Mouse (Mus musculus): ENCODE results near the gene Desi1. TPM values are rescaled to one million over a fixed set of nuclear protein-coding genes. Genes with fewer than 3 reads are reported as not detected.
A peak's percentile ranks its signal among the peaks of the same experiment; 100 is the strongest.

Desi1 gene
- polyA plus RNA-seq, 2 experiments from 2014 or later: 7.8 to 10.2 TPM

DNA sequence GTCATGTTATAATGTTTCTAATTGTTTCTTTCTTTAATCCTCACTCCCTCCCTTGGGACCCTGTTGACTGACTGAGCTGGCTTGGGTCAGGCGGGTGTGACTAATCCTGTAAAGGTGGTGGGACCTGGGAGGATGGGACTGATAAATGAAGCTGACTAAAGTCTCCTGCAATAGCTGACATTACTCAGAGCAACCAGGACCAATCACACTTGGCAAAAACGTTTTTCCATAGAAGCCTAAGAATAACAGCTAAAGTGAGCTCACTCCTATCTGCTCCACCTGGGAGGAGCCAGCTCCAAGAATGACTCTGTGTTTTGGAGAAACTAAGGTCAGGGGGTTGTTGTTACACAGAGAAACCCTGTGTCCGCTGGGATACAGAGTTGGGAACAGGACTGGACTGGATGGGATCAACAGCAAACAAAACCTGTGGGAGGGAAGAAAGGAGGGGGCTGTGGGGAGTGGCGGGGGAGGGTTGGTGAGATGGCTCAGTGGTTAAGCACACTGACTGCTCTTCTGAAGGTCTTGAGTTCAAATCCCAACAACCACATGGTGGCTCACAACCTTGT, 68.6 kb downstream of the Desi1 start:
- no peak for ATAC-seq

DNA sequence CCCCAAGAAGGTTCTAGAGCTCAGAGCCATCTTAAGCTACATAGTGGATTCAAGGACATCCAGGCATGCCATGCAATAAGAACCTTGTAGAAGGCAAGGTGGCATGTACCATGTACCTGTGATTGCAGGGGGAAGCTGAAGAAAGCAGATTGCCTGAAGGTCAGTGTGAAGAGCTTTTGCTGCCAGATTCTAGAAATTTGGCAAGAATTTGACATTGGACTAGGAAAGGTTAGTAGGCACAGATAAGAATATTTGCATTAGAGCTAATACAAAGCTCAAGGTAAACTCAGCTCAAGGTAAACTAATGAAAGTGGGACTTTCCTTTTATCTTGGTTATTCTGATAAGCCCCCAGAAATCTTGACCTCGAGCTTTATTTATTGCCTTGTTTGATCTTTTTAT, 69.4 kb downstream of the Desi1 start:
- ATAC-seq: no peak

DNA sequence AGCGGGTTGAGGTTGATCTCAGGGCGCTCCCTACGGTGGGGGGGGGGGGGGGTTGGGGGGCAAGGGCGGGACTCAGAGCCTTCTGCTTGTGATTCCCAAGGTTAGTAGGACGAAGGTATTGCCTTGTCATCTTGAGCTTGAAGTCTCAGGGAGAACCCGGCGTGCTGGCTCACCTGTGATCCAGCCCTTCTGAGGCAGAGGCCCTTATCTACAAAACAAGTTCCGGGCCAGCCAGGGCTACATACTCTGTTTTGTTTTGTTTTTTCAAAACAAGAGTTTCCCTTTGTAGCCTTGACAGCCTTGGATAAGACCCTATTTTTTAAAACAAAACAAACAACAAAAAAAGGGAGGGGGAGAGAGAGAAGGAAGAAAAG, 72.6 kb downstream of the Desi1 start:
- ATAC-seq: no peak

DNA sequence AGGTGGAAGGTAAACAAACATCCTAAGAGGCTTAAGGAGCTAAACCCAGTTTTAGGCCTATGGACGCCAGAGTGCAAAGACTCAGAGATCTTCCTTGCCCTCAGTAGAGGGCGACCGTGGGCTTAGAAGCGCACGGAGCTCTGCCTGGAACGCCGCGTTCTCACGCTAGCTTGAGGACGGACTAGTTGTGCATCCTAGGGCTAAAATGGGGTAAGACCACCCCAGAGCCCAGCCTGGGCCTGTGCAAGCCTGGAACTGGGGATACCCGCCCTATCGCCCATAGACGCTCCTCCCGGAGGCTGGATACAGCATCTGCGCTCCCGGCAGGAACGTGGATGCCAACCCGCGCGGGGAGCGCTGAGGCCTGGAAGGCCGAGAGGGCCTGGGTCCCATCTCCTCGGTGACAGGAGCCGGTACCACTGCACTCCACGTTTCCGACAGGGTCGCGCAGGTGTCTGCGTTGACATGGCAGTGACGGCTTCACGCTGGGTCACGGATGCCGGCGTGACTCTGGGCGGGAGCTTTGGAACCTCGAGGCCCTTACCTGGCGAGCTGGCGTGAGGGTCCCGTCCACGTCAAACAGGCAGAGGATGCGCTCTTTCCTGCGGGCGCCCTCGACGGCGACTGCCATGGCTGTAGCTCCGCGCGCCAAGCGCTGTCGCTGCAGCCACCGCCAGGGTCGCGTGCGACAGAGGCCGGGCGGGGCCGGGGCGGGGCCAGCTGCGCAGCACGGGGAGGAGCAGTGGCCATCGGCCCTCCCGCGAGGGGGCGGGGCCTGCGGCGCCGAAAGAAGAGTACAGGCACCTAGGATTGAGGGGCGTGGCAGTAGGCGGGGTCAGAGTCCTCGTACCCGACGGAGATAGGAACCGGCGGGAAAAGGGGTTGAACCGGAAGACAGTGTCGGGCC, 73.2 kb downstream of the Desi1 start, which contains the start of gene Pmm1:
Gene Pmm1 (minus strand): TSS at position 760 of the 907 bp plus-strand sequence.
- peak; percentile 95 for ATAC-seq

DNA sequence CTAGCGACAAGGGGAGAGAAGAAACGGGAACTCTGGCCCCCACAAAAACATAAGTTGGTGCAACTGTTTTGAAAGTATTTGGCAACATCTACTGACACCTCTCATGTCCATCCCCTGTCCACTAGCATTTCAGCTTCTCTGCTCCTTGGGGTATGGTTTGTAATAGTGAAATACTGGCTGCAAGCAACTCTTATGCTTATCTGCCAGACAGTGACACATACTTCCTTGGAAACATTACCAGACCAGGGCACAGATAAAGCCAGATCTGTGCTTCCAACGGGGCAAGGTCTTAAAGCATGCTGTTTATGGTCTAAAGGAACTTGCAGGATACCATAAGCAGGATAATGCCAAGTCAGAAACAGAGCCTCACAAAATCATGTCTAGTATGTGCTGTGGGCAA, 74.8 kb downstream of the Desi1 start:
- ATAC-seq: no peak

DNA sequence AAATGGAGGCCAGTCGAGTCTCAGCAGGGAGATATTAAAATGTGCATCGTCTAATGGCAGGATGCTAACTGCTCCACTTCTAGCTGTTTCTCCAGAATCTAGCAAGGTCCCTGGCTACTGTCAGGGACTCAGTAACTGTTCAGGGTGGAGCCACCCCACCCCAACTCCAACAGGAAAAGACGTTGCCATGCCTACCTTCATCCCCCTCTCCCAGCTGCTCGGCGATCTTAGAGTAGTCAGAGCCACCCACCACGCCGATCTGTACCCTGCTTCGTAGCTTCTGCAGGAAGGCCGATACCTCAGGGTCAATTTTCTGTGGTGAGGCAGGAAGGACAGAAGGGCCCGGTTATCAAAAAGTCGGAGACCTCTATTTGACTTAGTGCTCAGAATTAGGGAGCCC, 76.1 kb downstream of the Desi1 start:
- no peak for ATAC-seq

DNA sequence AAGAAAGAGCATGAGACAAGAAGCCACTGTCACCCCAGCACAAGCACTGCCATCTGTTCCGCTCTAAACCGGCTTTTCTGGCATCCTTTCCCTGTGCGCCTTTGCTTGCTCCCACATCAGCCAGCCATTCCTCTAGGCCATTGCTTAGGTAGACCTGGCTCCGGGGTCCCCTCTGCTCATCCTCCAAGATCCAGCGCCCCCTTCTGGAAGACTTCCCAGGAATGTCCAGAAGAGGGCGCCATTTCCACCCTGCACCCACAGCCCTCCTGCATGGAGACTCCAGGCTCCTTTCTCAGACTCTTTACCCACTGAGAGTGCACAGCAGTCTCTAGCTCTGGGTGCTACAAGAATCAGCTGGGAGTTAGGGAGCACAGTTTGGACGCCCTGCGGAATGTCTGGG, 77.2 kb downstream of the Desi1 start:
- ATAC-seq: no peak

DNA sequence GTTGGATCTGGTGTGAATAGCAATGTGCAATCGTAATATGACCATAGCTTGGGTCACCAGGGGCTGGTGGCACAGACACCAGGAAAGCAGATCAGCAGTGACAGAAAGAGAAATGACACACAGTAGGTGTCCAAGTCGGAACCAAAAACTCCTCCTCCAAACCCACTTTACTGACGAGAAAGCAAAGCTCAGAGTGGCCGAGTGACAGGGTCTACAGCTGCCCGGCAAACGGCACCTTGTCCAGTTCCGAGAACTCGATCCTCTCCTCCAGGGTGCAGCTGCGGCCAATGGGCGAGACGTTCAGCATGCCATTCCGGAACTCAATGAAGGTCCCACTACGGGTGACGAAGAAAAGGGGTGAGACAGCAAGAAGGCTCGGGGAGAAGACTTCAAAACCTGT, 78.2 kb downstream of the Desi1 start:
- no peak for ATAC-seq

DNA sequence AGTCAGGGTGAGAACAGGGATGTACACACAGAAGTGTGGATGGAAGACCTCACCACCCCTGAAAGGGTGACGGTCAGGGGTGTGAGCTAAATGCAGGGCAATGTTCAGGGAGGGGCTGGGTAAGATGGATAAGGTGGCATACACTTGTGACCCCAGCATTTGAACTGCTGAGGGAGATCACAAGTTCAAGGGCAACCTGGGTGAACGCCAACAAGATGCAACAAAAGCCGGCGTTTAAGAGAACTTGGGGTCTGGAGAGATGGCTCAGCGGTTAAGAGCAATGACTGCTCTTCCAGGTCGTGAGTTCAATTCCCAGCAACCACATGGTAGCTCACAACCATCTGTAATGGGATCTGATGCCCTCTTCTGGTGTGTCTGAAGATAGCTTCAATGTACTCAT, 78.9 kb downstream of the Desi1 start:
- ATAC-seq: no peak

DNA sequence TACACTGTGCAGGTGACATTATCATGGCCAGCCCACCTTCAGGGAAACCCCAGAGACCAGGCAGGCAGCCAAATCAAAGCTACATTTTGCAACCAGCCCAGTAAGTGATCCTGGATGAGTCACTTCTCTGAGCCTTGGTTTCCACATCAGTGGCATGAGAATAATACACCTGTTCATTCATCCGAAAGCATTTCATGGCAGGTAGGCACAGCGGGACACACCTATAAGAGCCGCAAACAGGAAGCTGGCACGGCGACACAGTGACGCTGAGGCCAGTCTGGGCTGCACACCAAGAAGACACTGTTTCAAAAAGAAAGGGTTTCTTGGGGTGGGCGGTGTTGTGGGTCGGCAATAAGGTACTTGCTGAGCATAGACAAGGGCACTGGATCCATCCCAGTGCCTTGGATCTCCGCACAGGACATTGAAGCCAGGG, 79.5 kb downstream of the Desi1 start:
- ATAC-seq: no peak

DNA sequence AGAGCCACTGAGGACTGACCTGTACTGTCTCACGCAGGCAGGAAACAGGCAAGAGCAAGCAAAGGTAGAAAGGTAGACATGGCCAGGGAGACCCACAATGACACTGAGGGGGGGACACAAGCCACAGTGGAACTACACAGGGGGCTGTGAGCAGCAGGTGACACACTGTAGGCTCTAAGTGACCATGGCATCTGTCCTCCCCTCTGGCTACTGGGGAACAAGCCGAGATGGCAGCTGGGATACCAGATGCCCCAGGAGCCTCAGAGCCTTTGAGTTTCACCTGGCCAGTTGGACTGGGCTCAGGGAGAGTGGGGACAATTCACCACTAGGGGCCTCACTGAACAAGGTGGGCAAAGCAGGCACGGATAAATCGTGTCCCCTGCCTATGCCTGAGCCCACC, 81.4 kb downstream of the Desi1 start:
- ATAC-seq: no peak

DNA sequence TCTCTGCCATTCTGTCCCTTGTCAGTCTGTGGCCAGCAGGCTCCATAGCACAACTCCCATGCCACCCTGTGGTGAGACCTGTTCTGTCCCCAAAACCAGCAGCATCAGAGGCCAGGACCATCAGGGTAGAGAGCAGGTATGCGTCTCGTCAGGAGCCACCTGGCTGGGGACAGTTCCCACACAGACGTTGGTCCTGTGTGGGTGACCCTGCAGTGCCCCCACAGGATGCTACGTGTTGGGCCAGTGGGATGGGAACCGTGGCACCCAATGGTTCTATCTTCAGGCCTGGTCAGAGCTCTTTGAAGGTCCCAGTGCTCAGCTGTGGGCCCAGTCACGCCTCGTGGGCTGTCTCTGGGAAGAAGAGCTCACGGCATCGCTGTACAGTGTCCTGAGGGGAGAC, 82.5 kb downstream of the Desi1 start:
- ATAC-seq: no peak

DNA sequence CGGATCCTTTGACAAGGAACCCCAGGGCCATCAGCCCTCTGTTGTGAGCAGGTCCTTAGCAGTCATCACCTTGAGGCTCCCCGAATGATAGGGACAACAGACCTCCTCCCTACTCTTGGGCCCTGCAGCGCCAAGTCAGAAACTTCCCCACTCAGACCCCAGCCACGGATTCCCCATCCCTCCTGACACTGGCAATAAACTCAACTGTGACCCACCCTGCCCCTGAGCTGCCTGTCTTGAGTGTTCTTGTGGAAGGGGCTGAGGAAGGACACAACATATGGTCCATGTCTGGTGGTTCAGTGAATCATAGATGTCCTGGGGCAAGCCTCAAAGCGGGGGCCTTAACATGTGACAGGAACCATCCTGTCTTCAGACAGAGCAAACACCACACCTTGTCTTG, 82.9 kb downstream of the Desi1 start:
- no peak for ATAC-seq

DNA sequence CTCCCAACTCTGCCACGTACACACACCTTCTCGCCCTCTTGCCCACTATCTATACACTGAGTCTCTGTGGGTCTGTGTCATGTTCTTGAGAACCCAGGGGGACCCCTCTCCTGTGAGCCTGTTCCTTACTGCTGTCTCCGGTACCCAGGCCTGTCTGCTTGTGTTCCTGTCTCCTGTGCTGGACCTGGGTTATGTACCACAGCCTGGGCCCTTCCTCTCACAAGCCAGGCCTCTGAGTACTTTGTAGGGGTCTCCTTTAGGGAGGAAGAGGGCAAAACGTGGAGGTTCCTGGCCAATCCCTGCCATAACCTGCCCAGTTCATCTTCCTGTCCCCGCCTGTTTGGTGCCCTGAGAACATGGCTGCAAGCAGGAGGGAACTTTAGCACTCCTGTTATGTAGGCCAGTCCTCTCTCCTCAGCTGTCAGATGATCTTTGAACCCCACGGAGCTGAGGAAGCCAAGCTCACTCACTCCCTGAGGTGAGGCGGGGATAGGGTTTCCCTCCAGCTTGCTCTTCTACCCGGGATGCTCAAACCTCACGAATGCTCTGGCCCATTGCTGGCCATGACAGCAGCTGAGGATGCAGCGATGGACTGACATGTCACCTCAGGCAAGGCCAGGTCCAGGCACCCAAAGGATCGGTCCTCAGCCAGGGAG, 84.1 kb downstream of the Desi1 start:
- no peak for ATAC-seq

DNA sequence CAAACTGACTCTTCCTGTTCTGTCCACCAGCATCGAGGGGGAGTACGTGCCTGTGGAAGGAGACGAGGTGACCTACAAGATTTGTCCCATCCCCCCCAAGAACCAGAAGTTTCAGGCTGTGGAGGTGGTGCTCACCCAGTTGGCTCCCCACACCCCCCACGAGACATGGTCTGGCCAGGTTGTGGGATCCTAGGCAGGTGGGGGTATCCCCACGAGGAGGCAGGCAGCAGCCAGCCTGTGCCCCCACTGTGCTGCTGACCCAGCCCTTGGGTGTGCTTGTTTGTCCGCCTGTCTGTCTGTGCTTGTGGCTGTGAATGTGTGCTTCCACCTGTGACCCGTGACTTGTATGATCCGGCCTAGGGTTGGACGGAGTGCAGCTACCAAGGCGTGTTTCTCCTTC, 84.6 kb downstream of the Desi1 start:
- ATAC-seq: no peak

DNA sequence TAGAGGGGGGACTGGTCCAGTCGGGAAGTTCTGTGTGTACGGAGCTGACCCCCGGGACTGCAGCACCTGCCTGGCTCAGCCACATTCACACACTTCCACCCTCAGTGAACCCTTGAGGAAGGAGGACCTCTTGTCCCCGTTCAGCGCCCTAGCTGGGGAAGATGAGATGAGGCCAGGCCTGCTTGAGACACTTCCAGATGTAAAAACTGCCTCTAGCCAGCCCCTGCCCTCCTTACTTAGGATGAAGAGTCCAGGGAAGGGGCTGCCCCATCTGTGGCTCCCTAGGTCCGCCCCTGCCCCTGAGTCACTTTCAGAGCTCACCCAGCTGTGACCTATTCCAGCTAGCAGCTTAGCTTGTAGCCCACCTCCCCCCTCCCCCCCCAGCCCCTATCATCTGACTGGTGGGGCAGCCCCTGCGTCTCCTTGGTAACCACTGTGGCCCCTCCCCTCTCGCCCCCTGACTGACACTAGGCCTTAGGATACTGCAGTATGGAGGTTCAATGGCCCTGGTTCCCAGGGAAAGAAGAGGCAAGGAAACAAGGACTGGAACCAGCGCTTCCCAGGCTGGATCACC, 90.4 kb downstream of the Desi1 start:
- no peak for ATAC-seq

Other genes with a start within 250 kb of the Desi1 start
- gene Tef, start 231.4 kb downstream of the Desi1 start, polyA plus RNA-seq (2017; shearing (Covaris generic)): 10 to 100 TPM; 10.2 to 13.9 TPM
- 10 to 100 TPM; 37.2 to 42.7 TPM for gene Tob2, start 175.1 kb downstream of the Desi1 start, polyA plus RNA-seq (2017; shearing (Covaris generic))
- 100 to 1,000 TPM in 1 of 2 experiments, 10 to 100 TPM in 1; 89.8 to 111 TPM for gene Phf5a, start 162.0 kb downstream of the Desi1 start, polyA plus RNA-seq (2017; shearing (Covaris generic))
- gene Aco2, start 161.6 kb downstream of the Desi1 start, polyA plus RNA-seq (2017; shearing (Covaris generic)): 100 to 1,000 TPM in 1 of 2 experiments, 10 to 100 TPM in 1; 94.3 to 166 TPM
- 10 to 100 TPM; 22.0 to 26.3 TPM for gene Polr3h, start 107.6 kb downstream of the Desi1 start, polyA plus RNA-seq (2017; shearing (Covaris generic))
- not detected for gene Csdc2, start 97.1 kb downstream of the Desi1 start, polyA plus RNA-seq (2017; shearing (Covaris generic))
- 10 to 100 TPM; 11.4 to 14.4 TPM for gene Pmm1, start 72.9 kb downstream of the Desi1 start, polyA plus RNA-seq (2017; shearing (Covaris generic))
- gene 1700029P11Rik, start 53.3 kb downstream of the Desi1 start, polyA plus RNA-seq (2017; shearing (Covaris generic)): not detected
- 10 to 100 TPM; 56.5 to 73.1 TPM for gene Xrcc6, start 46.0 kb downstream of the Desi1 start, polyA plus RNA-seq (2017; shearing (Covaris generic))
- gene Snu13, start 13.7 kb upstream of the Desi1 start, polyA plus RNA-seq (2017; shearing (Covaris generic)): 100 to 1,000 TPM; 175 to 178 TPM
- not detected for gene 4930407I10Rik, start 25.3 kb upstream of the Desi1 start, polyA plus RNA-seq (2017; shearing (Covaris generic))
- not detected for gene Mei1, start 36.1 kb upstream of the Desi1 start, polyA plus RNA-seq (2017; shearing (Covaris generic))
- 10 to 100 TPM; 18.5 to 26.0 TPM for gene Ccdc134, start 94.1 kb upstream of the Desi1 start, polyA plus RNA-seq (2017; shearing (Covaris generic))
- gene Srebf2, start 113.3 kb upstream of the Desi1 start, polyA plus RNA-seq (2017; shearing (Covaris generic)): 10 to 100 TPM; 32.2 to 56.0 TPM
- gene Shisa8, start 179.0 kb upstream of the Desi1 start, polyA plus RNA-seq (2017; shearing (Covaris generic)): not detected
- 10 to 100 TPM in 1 of 2 experiments, 1 to 10 TPM in 1; 2.2 to 10.5 TPM for gene Tnfrsf13c, start 190.5 kb upstream of the Desi1 start, polyA plus RNA-seq (2017; shearing (Covaris generic))
- 10 to 100 TPM in 1 of 2 experiments, 1 to 10 TPM in 1; 6.7 to 18.5 TPM for gene Cenpm, start 210.9 kb upstream of the Desi1 start, polyA plus RNA-seq (2017; shearing (Covaris generic))
- gene 1500009C09Rik, start 218.5 kb upstream of the Desi1 start, polyA plus RNA-seq (2017; shearing (Covaris generic)): not detected
- not detected for gene Sept3, start 241.0 kb upstream of the Desi1 start, polyA plus RNA-seq (2017; shearing (Covaris generic))

Measured in CD4-positive, CD25-positive, alpha-beta regulatory T cell, adult 4 months (primary cell).